13 mouse cellular contexts compared by ENCODE assay signal in genomic region chr11:107018606-107019005, GRCm38 (mm10). TPM values are rescaled to one million over a fixed set of nuclear protein-coding genes. Genes with fewer than 3 reads are reported as not detected.
DNase-seq lines count a peak whose midpoint lies in the region; ATAC-seq and TF ChIP-seq lines count a peak whose summit lies in the region.
"Had no signal": no experiment of that assay in that cellular context is flagged by ENCODE, and none has a peak within 500 bp of the region (broad histone marks: within the 10 kb centered on the region; RNA-seq: fewer than 3 reads in every experiment).

No protein-coding gene starts in this region.

- H3K27me3 ChIP-seq in kidney, adult 2 months (replicated peaks; ENCODE audit: control insufficient read depth, insufficient read depth, low read length) = no peaks in the 10 kb centered on the region
- no peaks in the 10 kb centered on the region for H3K27me3 ChIP-seq in liver, postnatal 0 days (ENCODE audit: insufficient read depth, low read length)
- H3K27me3 ChIP-seq: forebrain, embryonic 13.5 days; heart, embryonic 15.5 days had no signal

- DNase-seq in kidney, adult 2 months = peak; percentile 48
- no peak for DNase-seq in kidney, adult 9 months
- DNase-seq in 416B (ENCODE audit: low read depth) (peak; percentile 56), ES-CJ7 (ENCODE audit: low read depth, low spot score) (peak; percentile 88)
- DNase-seq in liver, postnatal 0 days = peak; percentile 53
- DNase-seq in ovary, postnatal 36 days (ENCODE audit: low spot score) = no peak
- no peak for DNase-seq in spleen, postnatal 14 days (ENCODE audit: low spot score in 2 of 2)
- DNase-seq: adrenal gland, adult 2 months; kidney, postnatal 10 days had no signal

- no peaks in the 10 kb centered on the region for H3K36me3 ChIP-seq in kidney, adult 2 months (ENCODE audit: control insufficient read depth, insufficient read depth, low read length)
- H3K36me3 ChIP-seq in liver, postnatal 0 days (replicated peaks; ENCODE audit: insufficient read depth, low read length) = no peaks in the 10 kb centered on the region
- H3K36me3 ChIP-seq: heart, embryonic 15.5 days; neural tube, embryonic 15.5 days had no signal

- TF ChIP-seq EP300 in liver, postnatal 0 days (IDR thresholded peaks at IDR 0.05; ENCODE audit: low read depth) = no peak

- H3K4me1 ChIP-seq in kidney, adult 2 months (ENCODE audit: control insufficient read depth, insufficient read depth, low read length) = peaks cover 4% of the 10 kb centered on the region; the same call in 1 of the 2 replicates
- H3K4me1 ChIP-seq in liver, postnatal 0 days (ENCODE audit: insufficient read depth) = peaks cover 4% of the 10 kb centered on the region; the same call in 1 of the 2 replicates
- H3K4me1 ChIP-seq: forebrain, embryonic 13.5 days; neural tube, embryonic 15.5 days had no signal

- no peaks in the 10 kb centered on the region for H3K9me3 ChIP-seq in liver, postnatal 0 days (ENCODE audit: low read length)
- H3K9me3 ChIP-seq: forebrain, embryonic 13.5 days; heart, embryonic 15.5 days; neural tube, embryonic 15.5 days had no signal

- no peak overlapping the region for H3K4me2 ChIP-seq in liver, postnatal 0 days (ENCODE audit: low read depth, low read length)
- H3K4me2 ChIP-seq: forebrain, embryonic 13.5 days; heart, embryonic 15.5 days; neural tube, embryonic 15.5 days had no signal

- TF ChIP-seq CTCF in kidney, adult 2 months (conservative IDR thresholded peaks at IDR 0.05; ENCODE audit: insufficient read depth, insufficient read length, low read depth, low read length) = peak; percentile 60
- peak; percentile 78 for TF ChIP-seq CTCF in liver, postnatal 0 days (IDR thresholded peaks at IDR 0.05; ENCODE audit: low read depth)

- H3K4me3 ChIP-seq in kidney, adult 2 months (ENCODE audit: insufficient read depth, low read depth, low read length) = no peak overlapping the region
- H3K4me3 ChIP-seq in liver, postnatal 0 days (ENCODE audit: low read depth, low read length) = no peak overlapping the region
- H3K4me3 ChIP-seq: forebrain, embryonic 13.5 days; heart, embryonic 15.5 days; neural tube, embryonic 15.5 days had no signal

- no peak for ATAC-seq in liver, postnatal 0 days
- no peak for ATAC-seq in frontal cortex, adult (ENCODE audit: low TSS enrichment)
- ATAC-seq: forebrain, embryonic 13.5 days had no signal

- TF ChIP-seq POLR2A in kidney, adult 2 months (IDR thresholded peaks at IDR 0.05; ENCODE audit: low read depth, low read length) = no peak

- H3K27ac ChIP-seq in kidney, adult 2 months (ENCODE audit: insufficient read depth, low read depth, low read length) = no peak overlapping the region
- no peak overlapping the region for H3K27ac ChIP-seq in liver, postnatal 0 days (ENCODE audit: low read depth)
- H3K27ac ChIP-seq: forebrain, embryonic 13.5 days; heart, embryonic 15.5 days; neural tube, embryonic 15.5 days had no signal

- H3K9ac ChIP-seq in liver, postnatal 0 days (replicated peaks) = no peak overlapping the region
- H3K9ac ChIP-seq: forebrain, embryonic 13.5 days; heart, embryonic 15.5 days; neural tube, embryonic 15.5 days had no signal

- WGBS in kidney, adult 2 months = 33% methylated on average over 8 of the region's 8 CpGs
- 33% methylated on average over 8 of the region's 8 CpGs for WGBS in liver, postnatal 0 days (ENCODE audit: insufficient replicate concordance)

RNA-seq across cellular contexts. Expression of gene 1810010H24Rik, which starts 6.9 kb away (rescaled TPM):
- polyA plus RNA-seq in kidney, adult 2 months (2012; rRNA removed) = 1.8 and 2.6 TPM in 2 replicates
- polyA plus RNA-seq in liver, postnatal 0 days (2015; fragmentation: Nextera tagmentation; extraction: Ambion mirVana) = 7.3 and 10.3 TPM in 2 replicates

RNA-seq across cellular contexts. Expression of gene Kpna2, which starts 19.3 kb away (rescaled TPM):
- polyA plus RNA-seq in kidney, adult 2 months (2012; rRNA removed) = 11.9 and 14.1 TPM in 2 replicates
- 115 and 128 TPM in 2 replicates for polyA plus RNA-seq in liver, postnatal 0 days (2015; fragmentation: Nextera tagmentation; extraction: Ambion mirVana)

Comparison
In these comparisons a context has a peak if more than half of its experiments do, and no peak if none do; other contexts are left out.
1. DNase-seq: peak in kidney, adult 2 months (single experiment), 416B (single experiment), ES-CJ7 (single experiment) and liver, postnatal 0 days (single experiment); none in kidney, adult 9 months (single experiment), ovary, postnatal 36 days (single experiment) and spleen, postnatal 14 days (0 of 2).